Mouse (Mus musculus) MEL (cell line): ENCODE results near the gene Colq. TPM values are rescaled to one million over a fixed set of nuclear protein-coding genes. Genes with fewer than 3 reads are reported as not detected.

Experiments
- DNase-seq: peaks from one replicate; pipeline ENCODE4 v3.0.0; 2011; ENCODE audit warnings: low read depth, low spot score
- H3K27ac ChIP-seq: 2 replicates; pipeline ENCODE4 v1.5.1; 2012; ENCODE audit warnings: low read depth, mild to moderate bottlenecking, control low read depth, low read length, moderate library complexity; ENCODE audit not compliant: control insufficient read depth
- H3K27me3 ChIP-seq, 2 experiments: fragments of 150-350 bp in 1 of 2; sonication (generic) in 1 of 2; 2 replicates each; pipeline ENCODE4 v1.6.1; 2012; ENCODE audit warnings: low read length in 2 of 2, mild to moderate bottlenecking in 2 of 2, improper control_type of control experiment in 1 of 2, moderate library complexity in 1 of 2; ENCODE audit not compliant: insufficient read depth in 2 of 2, control insufficient read depth in 1 of 2
- H3K36me3 ChIP-seq, 2 experiments: 2 replicates each; pipeline ENCODE4 v1.6.1; 2012 to 2014; ENCODE audit warnings: low read length in 2 of 2, improper control_type of control experiment in 1 of 2, inconsistent platforms in 1 of 2, mild to moderate bottlenecking in 1 of 2; ENCODE audit not compliant: insufficient read depth in 2 of 2, control insufficient read depth in 1 of 2
- H3K4me1 ChIP-seq, 2 experiments: fragments of 150-350 bp in 1 of 2; sonication (generic) in 1 of 2; 2 replicates each; pipeline ENCODE4 v1.6.1; 2012; ENCODE audit warnings: low read length in 2 of 2, improper control_type of control experiment in 1 of 2, mild to moderate bottlenecking in 1 of 2; ENCODE audit not compliant: insufficient read depth in 2 of 2, control insufficient read depth in 1 of 2
- H3K4me3 ChIP-seq, 2 experiments: fragments of 150-350 bp in 1 of 2; sonication (generic) in 1 of 2; 2 replicates each; pipeline ENCODE4 v1.5.1; 2012; ENCODE audit warnings: low read depth in 2 of 2, low read length in 2 of 2, mild to moderate bottlenecking in 2 of 2, moderate library complexity in 2 of 2, control low read depth in 1 of 2, improper control_type of control experiment in 1 of 2; ENCODE audit not compliant: control insufficient read depth in 1 of 2, insufficient read depth in 1 of 2
- H3K79me2 ChIP-seq: 2 replicates; pipeline ENCODE4 v1.6.1; 2012; ENCODE audit warnings: mild to moderate bottlenecking, low read length, moderate library complexity; ENCODE audit not compliant: control insufficient read depth, poor library complexity, insufficient read depth
- H3K9ac ChIP-seq: 2 replicates; pipeline ENCODE4 v1.6.1; 2012; ENCODE audit warnings: low read depth, mild to moderate bottlenecking, control low read depth, low read length, moderate library complexity; ENCODE audit not compliant: control insufficient read depth, poor library complexity, severe bottlenecking
- H3K9me3 ChIP-seq: fragments of 150-350 bp; sonication (generic); replicated peaks from 2 replicates; pipeline ENCODE4 v1.6.1; 2012; ENCODE audit warnings: mild to moderate bottlenecking, low read length, improper control_type of control experiment, moderate library complexity; ENCODE audit not compliant: insufficient read depth
- BHLHE40 ChIP-seq: IDR thresholded peaks from 2 replicates; pipeline ENCODE4 v1.6.1; 2012; ENCODE audit warnings: low read depth, mild to moderate bottlenecking, inconsistent platforms, low read length, improper control_type of control experiment, borderline replicate concordance
- CHD1 ChIP-seq: IDR thresholded peaks from 2 replicates; pipeline ENCODE4 v1.6.1; 2012; ENCODE audit warnings: low read depth, mild to moderate bottlenecking, inconsistent platforms, low read length, improper control_type of control experiment
- GABPA ChIP-seq: IDR thresholded peaks from 2 replicates; pipeline ENCODE4 v1.6.1; 2012; ENCODE audit warnings: low read depth, mild to moderate bottlenecking, inconsistent platforms, low read length, improper control_type of control experiment, moderate library complexity
- HCFC1 ChIP-seq: IDR thresholded peaks from 2 replicates; pipeline ENCODE4 v1.6.1; 2012; ENCODE audit warnings: low read depth, mild to moderate bottlenecking, inconsistent platforms, low read length, improper control_type of control experiment, moderate library complexity
- JUND ChIP-seq: IDR thresholded peaks from 2 replicates; pipeline ENCODE4 v1.6.1; 2011; ENCODE audit warnings: low read depth, mild to moderate bottlenecking, improper control_type of control experiment, low read length
- MAFK ChIP-seq: IDR thresholded peaks from 2 replicates; pipeline ENCODE4 v1.6.1; 2011; ENCODE audit warnings: low read depth, mild to moderate bottlenecking, low read length, improper control_type of control experiment, borderline replicate concordance
- MAX ChIP-seq: IDR thresholded peaks from 2 replicates; pipeline ENCODE4 v1.6.1; 2011; ENCODE audit warnings: low read length, improper control_type of control experiment
- MAZ ChIP-seq: IDR thresholded peaks from 2 replicates; pipeline ENCODE4 v1.6.1; 2012; ENCODE audit warnings: low read depth, mild to moderate bottlenecking, inconsistent platforms, low read length, improper control_type of control experiment
- MEF2A ChIP-seq: IDR thresholded peaks from 2 replicates; pipeline ENCODE4 v1.6.1; 2014; ENCODE audit warnings: low read depth, mild to moderate bottlenecking, inconsistent platforms, low read length, improper control_type of control experiment; ENCODE audit not compliant: poor library complexity, insufficient replicate concordance, severe bottlenecking; ENCODE audit errors: extremely low read depth
- MYC ChIP-seq: IDR thresholded peaks from 2 replicates; pipeline ENCODE4 v1.6.1; 2011; ENCODE audit warnings: low read depth, mild to moderate bottlenecking, low read length, improper control_type of control experiment, moderate library complexity
- NELFE ChIP-seq: IDR thresholded peaks from 2 replicates; pipeline ENCODE4 v1.6.1; 2011; ENCODE audit warnings: low read depth, low read length, improper control_type of control experiment
- POLR2A ChIP-seq, 2 experiments: IDR thresholded peaks; 2 replicates each; pipeline ENCODE4 v1.6.1; 2011 to 2012; ENCODE audit warnings: low read length in 2 of 2, mild to moderate bottlenecking in 2 of 2, control low read depth in 1 of 2, improper control_type of control experiment in 1 of 2, low read depth in 1 of 2, moderate library complexity in 1 of 2; ENCODE audit not compliant: control insufficient read depth in 1 of 2, insufficient read depth in 1 of 2, poor library complexity in 1 of 2
- RAD21 ChIP-seq: IDR thresholded peaks from 2 replicates; pipeline ENCODE4 v1.6.1; 2011; ENCODE audit warnings: mild to moderate bottlenecking, low read depth, low read length, improper control_type of control experiment
- RCOR1 ChIP-seq: IDR thresholded peaks from 2 replicates; pipeline ENCODE4 v1.6.1; 2012; ENCODE audit warnings: low read depth, mild to moderate bottlenecking, inconsistent platforms, low read length, improper control_type of control experiment
- SIN3A ChIP-seq: IDR thresholded peaks from 2 replicates; pipeline ENCODE4 v1.6.1; 2012; ENCODE audit warnings: low read length, improper control_type of control experiment, inconsistent platforms
- SMC3 ChIP-seq: IDR thresholded peaks from 2 replicates; pipeline ENCODE4 v1.6.1; 2011; ENCODE audit warnings: low read depth, low read length, improper control_type of control experiment
- TAL1 ChIP-seq: IDR thresholded peaks from 2 replicates; pipeline ENCODE4 v1.6.1; 2012; ENCODE audit warnings: mild to moderate bottlenecking, inconsistent platforms, low read length, moderate library complexity, mixed read lengths
- TBP ChIP-seq: IDR thresholded peaks from 2 replicates; pipeline ENCODE4 v1.8.0; 2011; ENCODE audit warnings: low read depth, low read length, improper control_type of control experiment
- TCF12 ChIP-seq: IDR thresholded peaks from 2 replicates; pipeline ENCODE4 v1.6.1; 2014; ENCODE audit warnings: low read depth, mild to moderate bottlenecking, inconsistent platforms, low read length, improper control_type of control experiment, moderate library complexity
- UBTF ChIP-seq: IDR thresholded peaks from 2 replicates; pipeline ENCODE4 v1.6.1; 2012; ENCODE audit warnings: low read depth, mild to moderate bottlenecking, inconsistent platforms, low read length, improper control_type of control experiment, moderate library complexity, borderline replicate concordance; ENCODE audit not compliant: insufficient read depth
- USF1 ChIP-seq: IDR thresholded peaks from 2 replicates; pipeline ENCODE4 v1.6.1; 2014; ENCODE audit warnings: low read depth, mild to moderate bottlenecking, inconsistent platforms, low read length, improper control_type of control experiment, moderate library complexity
- USF2 ChIP-seq, 2 experiments: IDR thresholded peaks; 2 replicates each; pipeline ENCODE4 v1.6.1; 2011 to 2012; ENCODE audit warnings: improper control_type of control experiment in 2 of 2, low read length in 2 of 2, borderline replicate concordance in 1 of 2, inconsistent platforms in 1 of 2, low read depth in 1 of 2, mild to moderate bottlenecking in 1 of 2; ENCODE audit not compliant: insufficient read depth in 1 of 2
- ZC3H11A ChIP-seq: IDR thresholded peaks from 2 replicates; pipeline ENCODE4 v1.6.1; 2012; ENCODE audit warnings: low read depth, mild to moderate bottlenecking, inconsistent platforms, low read length, improper control_type of control experiment
- ZKSCAN1 ChIP-seq: IDR thresholded peaks from 2 replicates; pipeline ENCODE4 v1.6.1; 2012; ENCODE audit warnings: low read depth, mild to moderate bottlenecking, inconsistent platforms, low read length, improper control_type of control experiment, moderate library complexity
- ZMIZ1 ChIP-seq: IDR thresholded peaks from 2 replicates; pipeline ENCODE4 v1.6.1; 2012; ENCODE audit warnings: low read depth, mild to moderate bottlenecking, inconsistent platforms, low read length, improper control_type of control experiment, moderate library complexity
- ZNF384 ChIP-seq: IDR thresholded peaks from 2 replicates; pipeline ENCODE4 v1.6.1; 2012; ENCODE audit warnings: low read depth, mild to moderate bottlenecking, inconsistent platforms, low read length, improper control_type of control experiment
- polyA plus RNA-seq, 2 experiments: library from polyadenylated mRNA; stranded (reverse) in 1 of 2; unstranded in 1 of 2; fragments of >175 nt in 1 of 2; fragments of >200 nt in 1 of 2; gene quantifications; 2 replicates each; pipeline versions ENCODE4 v1.2.1 to v1.2.4; 2012; ENCODE audit warnings: low replicate concordance in 2 of 2, low read depth in 1 of 2; ENCODE audit not compliant: insufficient read length in 2 of 2, insufficient read depth in 1 of 2, missing spikeins in 1 of 2
- total RNA-seq: library from RNA; depleted of rRNA; stranded (reverse); fragments of 300-350 nt; gene quantifications from 2 replicates; pipeline ENCODE4 v1.2.3, GENCODE M21; 2012

Colq gene
- total and polyA plus RNA-seq, 3 experiments, result not detected

DNA sequence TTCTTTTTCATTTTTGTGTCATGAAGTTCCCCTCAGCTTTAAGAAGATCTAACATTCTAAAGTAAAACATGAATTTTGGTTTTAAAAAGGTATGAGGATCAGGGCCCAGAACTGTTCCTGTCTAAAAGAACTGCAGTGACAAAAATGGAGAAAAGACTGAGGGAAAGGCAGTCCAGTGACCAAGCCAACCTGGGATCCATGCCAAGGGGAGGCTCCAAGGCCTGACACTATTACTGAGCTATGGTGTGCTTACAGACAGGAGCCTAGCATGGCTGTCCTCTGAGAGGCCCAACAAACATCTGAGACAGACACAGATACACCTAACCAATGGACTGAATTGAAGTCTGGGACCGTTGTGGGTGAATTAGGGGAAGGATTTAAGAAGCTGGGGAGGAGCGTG lies 81.2 kb downstream of the Colq start:
- peaks cover 0 to 33% of the 10 kb centered on the region in 2 experiments; a peak in 2 of 4 replicates for H3K36me3 ChIP-seq
- no peak for DNase-seq
- H3K4me3 ChIP-seq, result no peak overlapping the region

DNA sequence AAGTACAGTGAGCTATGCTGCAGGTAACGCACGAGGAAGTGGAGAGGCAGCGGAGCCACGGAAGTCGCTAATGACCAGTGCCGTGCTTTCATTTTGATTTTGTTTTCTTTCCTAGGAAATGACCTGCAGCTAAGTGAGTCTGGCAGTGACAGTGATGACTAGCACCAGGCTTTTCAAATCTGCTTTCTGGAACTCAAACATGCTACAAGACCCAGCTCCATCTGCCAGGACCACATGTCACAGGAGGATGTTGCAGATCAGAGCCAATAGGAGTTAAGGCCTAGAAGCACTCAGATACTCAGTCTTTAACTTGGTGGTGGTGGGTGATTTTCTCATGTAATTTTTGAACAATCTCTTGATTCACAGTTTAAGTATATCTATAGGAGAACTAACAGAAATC lies 84.7 kb downstream of the Colq start:
- Histone ChIP-seq H3K9ac (no peak overlapping the region), H3K27me3 (no peaks in the 10 kb centered on the region), H3K4me3 (no peak overlapping the region), H3K36me3 (peaks cover 0 to 51% of the 10 kb centered on the region in 2 experiments; a peak in 2 of 4 replicates), H3K9me3 (no peaks in the 10 kb centered on the region), H3K4me1 (no peaks in the 10 kb centered on the region), H3K27ac (no peak overlapping the region), H3K79me2 (no peaks in the 10 kb centered on the region)
- DNase-seq, result no peak
- TF ChIP-seq MEF2A, result no peak
- TF ChIP-seq TBP, result no peak
- no peak for TF ChIP-seq MAX
- no peak for TF ChIP-seq GABPA
- TF ChIP-seq ZC3H11A, result no peak
- no peak for TF ChIP-seq SIN3A
- TF ChIP-seq NELFE, result no peak
- no peak for TF ChIP-seq TCF12
- TF ChIP-seq USF2 (IDR thresholded peaks at IDR 0.05; ENCODE audit: borderline replicate concordance in 1 of 2, insufficient read depth in 1 of 2, low read depth in 1 of 2, low read length in 2 of 2), result no peak
- no peak for TF ChIP-seq BHLHE40
- TF ChIP-seq RAD21, result no peak
- TF ChIP-seq UBTF, result no peak
- TF ChIP-seq POLR2A (IDR thresholded peaks at IDR 0.05; ENCODE audit: control insufficient read depth in 1 of 2, insufficient read depth in 1 of 2, low read depth in 1 of 2, low read length in 2 of 2, poor library complexity in 1 of 2), result no peak
- no peak for TF ChIP-seq JUND
- no peak for TF ChIP-seq MYC
- no peak for TF ChIP-seq TAL1
- TF ChIP-seq MAZ, result no peak
- no peak for TF ChIP-seq RCOR1

More for the DNA sequence above, 81.2 kb downstream of the Colq start:
- Histone ChIP-seq H3K9ac (no peak overlapping the region), H3K27me3 (no peaks in the 10 kb centered on the region), H3K9me3 (no peaks in the 10 kb centered on the region), H3K79me2 (no peaks in the 10 kb centered on the region), H3K27ac (no peak overlapping the region), H3K4me1 (no peaks in the 10 kb centered on the region)
- TF ChIP-seq CHD1 (no peak), MAFK (no peak), SMC3 (no peak), MAX (no peak), ZKSCAN1 (no peak), TAL1 (no peak), ZNF384 (no peak), MEF2A (no peak), USF2 (IDR thresholded peaks at IDR 0.05; ENCODE audit: borderline replicate concordance in 1 of 2, insufficient read depth in 1 of 2, low read depth in 1 of 2, low read length in 2 of 2) (no peak), RCOR1 (no peak), SIN3A (no peak), ZMIZ1 (no peak), HCFC1 (no peak), MAZ (no peak), GABPA (no peak), USF1 (no peak), BHLHE40 (no peak)
- TF ChIP-seq, all 39 proteins: peak for 0
